Mouse (Mus musculus) thymus, adult 2 months (tissue): ENCODE results near the gene Mdk.

ENCODE experiments used
- CTCF ChIP-seq: fragments of 200-500 bp; IDR thresholded peaks from 2 replicates; pipeline ENCODE4 v1.5.1; 2012; ENCODE audit warnings: mild to moderate bottlenecking, control low read depth, low read length, moderate library complexity, borderline replicate concordance; ENCODE audit not compliant: control insufficient read depth, poor library complexity, insufficient read depth; ENCODE audit errors: extremely low read depth
- POLR2A ChIP-seq: fragments of 200-500 bp; IDR thresholded peaks from 2 replicates; pipeline ENCODE4 v1.6.1; 2012; ENCODE audit warnings: mild to moderate bottlenecking, low read length, control low read depth, moderate library complexity; ENCODE audit not compliant: control insufficient read depth, poor library complexity, insufficient read depth; ENCODE audit errors: extremely low read depth

DNA sequence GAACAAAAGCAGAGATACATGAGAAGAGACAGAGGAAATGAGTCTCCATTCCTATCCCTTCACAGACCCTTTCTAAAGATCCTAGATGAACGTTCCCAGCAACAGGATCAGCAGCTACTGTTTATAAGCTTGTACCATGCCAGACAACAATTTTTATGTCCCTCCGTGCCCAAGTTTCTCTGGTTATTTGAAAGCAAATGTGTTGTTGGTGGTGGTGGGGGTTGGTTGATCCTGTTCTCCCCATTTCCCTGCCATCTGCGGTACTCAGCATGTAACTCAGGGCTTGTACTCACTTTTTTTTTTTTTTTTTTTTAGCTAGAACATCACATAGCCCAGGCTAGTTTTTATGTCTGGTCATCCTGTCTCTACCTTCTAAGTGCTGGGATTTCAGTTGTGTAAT is 33.0 kb downstream of the Mdk start:
- TF ChIP-seq POLR2A (no peak), CTCF (no peak)
